Mouse (Mus musculus) liver, postnatal 0 days (tissue): ENCODE measurements around the gene Hfm1. TPM values are rescaled to one million over a fixed set of nuclear protein-coding genes. Genes with fewer than 3 reads are reported as not detected.

ENCODE experiments used
- ATAC-seq: fragments of 200-750 bp; cut with Nextera tagmentation; 2 replicates; pipeline ENCODE4 v1.8.0; 2017; ENCODE audit warnings: mild to moderate bottlenecking, moderate library complexity
- DNase-seq: peaks from one replicate; pipeline ENCODE4 v3.0.0-alpha.2; 2016
- H3K27ac ChIP-seq: fragments of 300-500 bp; sonication (generic); 2 replicates; pipeline ENCODE4 v1.5.1; 2014; ENCODE audit warnings: antibody characterized with exemption, moderate library complexity, mild to moderate bottlenecking, low read depth
- H3K27me3 ChIP-seq: fragments of 300-500 bp; sonication (generic); 2 replicates; pipeline ENCODE4 v1.6.1; 2014; ENCODE audit warnings: low read length, control low read depth, mixed read lengths; ENCODE audit not compliant: insufficient read depth
- H3K36me3 ChIP-seq: fragments of 300-500 bp; sonication (generic); replicated peaks from 2 replicates; pipeline ENCODE4 v1.6.1; 2014; ENCODE audit warnings: mild to moderate bottlenecking, control low read depth, low read length, moderate library complexity, mixed read lengths; ENCODE audit not compliant: insufficient read depth
- H3K4me1 ChIP-seq: fragments of 300-500 bp; sonication (generic); 2 replicates; pipeline ENCODE4 v1.6.1; 2014; ENCODE audit warnings: antibody characterized with exemption, mild to moderate bottlenecking, control low read depth; ENCODE audit not compliant: insufficient read depth
- H3K4me2 ChIP-seq: fragments of 300-500 bp; sonication (generic); 2 replicates; pipeline ENCODE4 v1.6.1; 2014; ENCODE audit warnings: low read depth, mild to moderate bottlenecking, low read length, moderate library complexity, mixed read lengths
- H3K4me3 ChIP-seq: fragments of 300-500 bp; sonication (generic); 2 replicates; pipeline ENCODE4 v1.5.1; 2014; ENCODE audit warnings: low read depth, low read length
- H3K9ac ChIP-seq: fragments of 300-500 bp; sonication (generic); replicated peaks from 2 replicates; pipeline ENCODE4 v1.6.1; 2014; ENCODE audit warnings: mild to moderate bottlenecking, moderate library complexity
- H3K9me3 ChIP-seq: fragments of 300-500 bp; sonication (generic); 2 replicates; pipeline ENCODE4 v1.6.1; 2016; ENCODE audit warnings: mild to moderate bottlenecking, control low read depth, low read length, mixed read lengths
- CTCF ChIP-seq: sonication (generic); IDR thresholded peaks from 2 replicates; pipeline ENCODE4 v1.5.1; 2016; ENCODE audit warnings: antibody characterized with exemption, low read depth
- EP300 ChIP-seq: IDR thresholded peaks from 2 replicates; pipeline ENCODE4 v1.6.1; 2016; ENCODE audit warnings: antibody characterized with exemption, low read depth, mild to moderate bottlenecking
- WGBS: fragments of 180-500 bp; shearing (Covaris S2); extraction: QIAGEN DNeasy Blood & Tissue Kit; methylation state at CpG from one replicate; pipeline ENCODE4 v1.1.7; 2014; ENCODE audit not compliant: insufficient replicate concordance; 5-methylcytosine and 5-hydroxymethylcytosine counted together
- polyA plus RNA-seq: library from polyadenylated mRNA; unstranded; fragments of >200 nt; fragmentation: Nextera tagmentation; extraction: Ambion mirVana; gene quantifications from 2 replicates; pipeline ENCODE4 v1.2.1, GENCODE M21; 2015

Hfm1 gene
- polyA plus RNA-seq, 1 experiment from 2014 or later: not detected

DNA sequence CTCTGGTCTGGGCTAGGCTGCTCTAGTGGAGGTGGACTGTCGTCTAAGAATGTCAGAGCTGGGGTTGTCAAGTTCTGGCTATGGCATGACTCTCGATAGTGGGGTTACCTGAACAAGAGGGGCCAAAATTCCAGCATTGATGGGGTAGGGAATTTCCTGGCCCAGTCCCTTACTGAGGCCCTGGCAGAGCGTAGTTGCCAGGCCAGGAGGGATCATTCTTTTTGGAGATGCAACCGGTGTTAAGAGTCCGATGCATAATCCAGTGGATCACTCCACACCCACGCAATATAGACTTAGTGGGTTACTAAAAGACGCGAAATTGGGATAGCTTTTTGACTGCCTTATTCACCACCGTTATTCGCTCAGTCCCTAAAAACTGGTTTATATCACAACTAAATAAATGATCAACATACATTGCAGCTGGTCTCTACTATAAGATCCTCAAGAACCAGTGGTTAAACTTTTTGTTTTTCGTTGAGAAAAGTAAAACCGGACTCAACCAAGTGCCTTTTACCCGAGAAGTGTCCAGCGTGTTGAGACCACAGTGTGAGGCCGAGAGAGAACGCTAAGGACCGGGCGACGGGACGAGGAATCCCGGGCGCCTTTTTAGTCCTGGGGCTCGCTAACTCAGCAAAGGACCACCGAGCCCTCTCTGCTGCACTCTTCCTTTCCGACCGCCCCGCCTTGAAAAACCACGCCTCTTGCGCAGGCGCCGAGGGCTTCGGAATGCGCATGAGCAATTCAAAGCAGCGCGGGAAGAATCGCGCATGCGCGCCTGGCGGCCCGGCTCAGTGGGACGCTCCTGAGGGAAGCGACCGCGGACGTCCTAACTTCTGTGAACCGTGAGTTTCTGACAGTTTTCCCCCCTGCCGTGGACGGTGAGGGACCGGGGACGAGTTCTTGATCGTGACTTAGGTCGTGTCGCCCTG is 37.7 kb upstream of the Hfm1 start, which contains the start of gene Cdc7:
Gene Cdc7, plus strand, starts transcription at position 739 of the 929 bp plus-strand sequence.
- ATAC-seq: peak; percentile 92

DNA sequence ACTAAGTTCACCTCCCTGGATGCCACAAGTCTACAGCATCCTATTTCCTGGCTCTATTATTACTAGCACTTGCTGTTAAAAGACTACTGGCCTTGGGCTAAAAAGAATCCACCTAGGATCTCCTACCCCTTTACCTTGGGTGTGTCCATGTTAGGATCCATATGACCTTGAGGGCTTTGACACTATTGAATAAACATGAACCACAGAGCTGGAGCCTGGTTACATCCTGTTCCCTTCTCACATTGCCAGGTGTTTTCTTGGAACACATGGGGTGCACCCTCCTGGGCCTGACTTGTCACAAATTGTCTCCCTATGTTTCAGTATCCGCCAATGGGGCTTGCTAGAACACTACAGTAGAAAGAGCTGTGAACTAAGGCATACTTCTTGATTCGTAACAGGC is 34.3 kb upstream of the Hfm1 start:
- no peak for DNase-seq
- Histone ChIP-seq H3K27ac (no peak overlapping the region), H3K36me3 (no peaks in the 10 kb centered on the region), H3K9ac (no peak overlapping the region), H3K27me3 (no peaks in the 10 kb centered on the region), H3K4me2 (no peak overlapping the region), H3K4me1 (peaks cover 7% of the 10 kb centered on the region), H3K9me3 (0 out of 2 replicates have a peak, but pooled peaks cover 2% of the 10 kb centered on the region), H3K4me3 (no peak overlapping the region)
- TF ChIP-seq EP300 (no peak), CTCF (no peak)
- ATAC-seq: no peak
- WGBS: 83% methylated on average over 2 of the region's 2 CpGs

More for the DNA sequence above, 37.7 kb upstream of the Hfm1 start, which contains the start of gene Cdc7:
- Histone ChIP-seq H3K4me2 (peak within 1 kb of the TSS; percentile 87), H3K36me3 (peaks cover 3% of the 10 kb centered on the region; the same call in 1 of the 2 replicates), H3K9me3 (0 out of 2 replicates have a peak, but pooled peaks cover 2% of the 10 kb centered on the region), H3K27ac (peak within 1 kb of the TSS; percentile 70), H3K4me1 (peaks cover 7% of the 10 kb centered on the region), H3K27me3 (no peaks in the 10 kb centered on the region), H3K4me3 (peak within 1 kb of the TSS; percentile 74), H3K9ac (peak within 1 kb of the TSS; percentile 73)
- peak; percentile 95 for DNase-seq
- 5% methylated on average over 53 of the region's 54 CpGs for WGBS
- TF ChIP-seq EP300: no peak
- TF ChIP-seq CTCF: no peak

GRCm38 (mm10) chr5:106959031-106959430 is 32.9 kb upstream of the Hfm1 start:
- DNase-seq: no peak
- H3K27me3 ChIP-seq: no peaks in the 10 kb centered on the region
- no peak overlapping the region for H3K4me2 ChIP-seq
- H3K27ac ChIP-seq: no peak overlapping the region
- H3K9ac ChIP-seq: no peak overlapping the region
- H3K36me3 ChIP-seq: no peaks in the 10 kb centered on the region
- H3K4me3 ChIP-seq: no peak overlapping the region
- H3K9me3 ChIP-seq: 0 out of 2 replicates have a peak, but pooled peaks cover 2% of the 10 kb centered on the region
- WGBS: 73% methylated on average over 3 of the region's 3 CpGs
- no peak for TF ChIP-seq CTCF
- TF ChIP-seq EP300: no peak
- no peak for ATAC-seq
- peaks cover 4% of the 10 kb centered on the region for H3K4me1 ChIP-seq

DNA sequence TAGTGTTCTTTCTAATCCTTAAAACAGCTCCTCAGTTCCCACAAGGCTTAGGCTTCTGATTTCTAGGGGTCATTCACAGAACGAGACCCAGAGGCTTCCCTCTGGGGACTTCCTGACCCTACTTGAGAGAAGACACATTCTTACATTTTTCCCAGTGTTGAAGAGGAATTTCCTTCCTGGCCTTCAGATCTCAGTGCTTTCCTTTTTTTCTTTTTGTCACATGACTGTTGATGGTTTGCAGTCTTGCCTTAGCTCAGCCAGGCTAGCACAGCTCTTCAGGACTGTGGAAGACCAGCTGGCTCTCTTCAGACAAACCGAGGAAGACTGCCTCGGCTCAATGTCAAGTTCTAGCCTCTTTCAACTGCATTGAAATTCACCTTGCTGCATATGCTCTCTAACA is 30.3 kb upstream of the Hfm1 start:
- ATAC-seq: no peak
- Histone ChIP-seq H3K4me2 (no peak overlapping the region), H3K27me3 (no peaks in the 10 kb centered on the region), H3K4me1 (no peaks in the 10 kb centered on the region), H3K36me3 (no peaks in the 10 kb centered on the region), H3K9me3 (0 out of 2 replicates have a peak, but pooled peaks cover 2% of the 10 kb centered on the region), H3K9ac (no peak overlapping the region), H3K27ac (no peak overlapping the region), H3K4me3 (no peak overlapping the region)
- TF ChIP-seq EP300 (no peak), CTCF (no peak)
- 64% methylated on average over 3 of the region's 3 CpGs for WGBS
- DNase-seq: no peak

GRCm38 (mm10) chr5:106948683-106949082 is 22.6 kb upstream of the Hfm1 start:
- H3K4me3 ChIP-seq: no peak overlapping the region
- no peak overlapping the region for H3K4me2 ChIP-seq
- no peaks in the 10 kb centered on the region for H3K27me3 ChIP-seq
- WGBS: 69% methylated on average over 6 of the region's 6 CpGs
- TF ChIP-seq EP300: no peak
- TF ChIP-seq CTCF: no peak
- ATAC-seq (no peak), DNase-seq (no peak)
- no peak overlapping the region for H3K9ac ChIP-seq
- H3K36me3 ChIP-seq: no peaks in the 10 kb centered on the region
- no peaks in the 10 kb centered on the region for H3K9me3 ChIP-seq
- H3K4me1 ChIP-seq: no peaks in the 10 kb centered on the region
- no peak overlapping the region for H3K27ac ChIP-seq

DNA sequence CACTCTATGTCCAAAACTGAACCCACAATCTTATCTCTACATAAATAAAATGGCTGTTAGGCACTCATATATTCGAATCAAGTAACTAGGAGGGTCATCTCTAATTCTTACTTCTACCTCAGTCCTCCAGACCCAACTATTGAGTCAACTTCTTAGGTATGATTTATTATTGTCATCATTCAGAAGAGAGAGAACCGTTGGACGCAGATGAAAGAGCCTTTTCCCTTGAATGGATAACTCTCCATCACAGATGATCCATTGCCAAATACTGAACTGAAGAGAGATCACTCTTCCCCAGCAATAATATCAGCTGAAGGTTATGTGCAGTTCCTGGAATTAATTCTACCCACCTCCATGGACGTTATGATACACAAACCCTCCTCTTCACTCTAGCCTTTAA is 20.2 kb upstream of the Hfm1 start:
- no peaks in the 10 kb centered on the region for H3K4me1 ChIP-seq
- H3K27ac ChIP-seq: no peak overlapping the region
- ATAC-seq (no peak), DNase-seq (no peak)
- no peak overlapping the region for H3K4me3 ChIP-seq
- no peak overlapping the region for H3K9ac ChIP-seq
- no peak for TF ChIP-seq EP300
- TF ChIP-seq CTCF: no peak
- H3K27me3 ChIP-seq: no peaks in the 10 kb centered on the region
- 68% methylated on average over 4 of the region's 4 CpGs for WGBS
- no peaks in the 10 kb centered on the region for H3K9me3 ChIP-seq
- no peak overlapping the region for H3K4me2 ChIP-seq
- no peaks in the 10 kb centered on the region for H3K36me3 ChIP-seq
